Mouse (Mus musculus) retina, embryonic 14.5 days (tissue): ENCODE data around the gene Arid1b.

Experiments used
- DNase-seq: peaks from one replicate; pipeline ENCODE4 v3.0.0-alpha.2; 2015; ENCODE audit warnings: low spot score

Arid1b gene

DNA sequence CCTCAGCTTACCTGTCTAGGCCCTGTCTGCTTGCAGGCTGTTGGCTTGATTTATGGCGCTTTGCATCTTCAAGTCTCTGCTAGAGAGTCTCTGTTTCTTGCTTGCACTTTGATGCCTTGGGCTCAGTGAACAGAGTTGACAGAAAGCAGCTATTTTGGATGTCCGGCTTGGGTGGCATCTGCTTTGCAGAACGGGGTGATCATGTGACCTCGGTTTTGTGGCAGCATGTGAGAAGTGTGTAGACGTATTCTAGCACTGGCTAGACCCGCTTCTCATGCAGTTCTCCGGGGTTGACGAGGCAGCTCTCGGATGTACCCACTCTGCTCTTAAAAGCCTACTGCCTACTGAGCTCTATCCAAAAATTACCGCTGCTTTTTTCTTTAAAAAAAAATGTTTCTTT, 22.9 kb downstream of the Arid1b start:
- no peak for DNase-seq

DNA sequence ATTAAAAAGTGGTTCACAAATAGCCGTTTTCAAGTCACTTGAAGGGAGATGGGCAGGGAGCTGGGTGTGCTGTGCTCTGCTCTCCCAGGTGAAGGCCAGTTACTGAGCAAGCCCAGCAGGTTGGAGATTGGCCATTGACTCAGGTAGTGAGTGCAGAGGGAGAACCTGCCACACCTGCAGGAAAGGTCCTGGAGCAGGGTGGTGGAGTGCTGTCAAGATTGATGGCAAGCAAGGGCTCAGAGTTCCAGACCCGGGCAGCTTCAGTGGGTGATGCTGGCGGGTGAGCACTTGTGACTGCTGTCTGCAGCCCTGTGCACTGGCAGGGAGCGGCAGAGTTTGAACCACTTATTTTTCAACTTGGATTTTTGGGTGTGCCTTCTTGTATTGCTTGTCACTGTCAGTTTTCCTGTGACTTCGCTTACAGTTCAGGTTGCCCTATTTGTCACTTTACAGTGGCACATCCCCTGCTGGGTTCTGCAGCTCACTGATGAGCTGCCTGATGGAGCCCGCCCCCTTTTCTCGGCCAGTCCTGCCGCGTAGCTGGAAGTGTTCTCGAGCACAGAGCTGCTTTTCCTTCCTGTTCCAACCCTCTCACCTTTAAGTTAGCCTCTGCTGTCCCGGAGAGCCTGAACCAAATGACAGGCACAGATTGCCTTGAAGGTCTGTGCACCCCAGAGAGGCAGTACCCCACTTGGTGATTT, 27.3 kb downstream of the Arid1b start:
- no peak for DNase-seq

DNA sequence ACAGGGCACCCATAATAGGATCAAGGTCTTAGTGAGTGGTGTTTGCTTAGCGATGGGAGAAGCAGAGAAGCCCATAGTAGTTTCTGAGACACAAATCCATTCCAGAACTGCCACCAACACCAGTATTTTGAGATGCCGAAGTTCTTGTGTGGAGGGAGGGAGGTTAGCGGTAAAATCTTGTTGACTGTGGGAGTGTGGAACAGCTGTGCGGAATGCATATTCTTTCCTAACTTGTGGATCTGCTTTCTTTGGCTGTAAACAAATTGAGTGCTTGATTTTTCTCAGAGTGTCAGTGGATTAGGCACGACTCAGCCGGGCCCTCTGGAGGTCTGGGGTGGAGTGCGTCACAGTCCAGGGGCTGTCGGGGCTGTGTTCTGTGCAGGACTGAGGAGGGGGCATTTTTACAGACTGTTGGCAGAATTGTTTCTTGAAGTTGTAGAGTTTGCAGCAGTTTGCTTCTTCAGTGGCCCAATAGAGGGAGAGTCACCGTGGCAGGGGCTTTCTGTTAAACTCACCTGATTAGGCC, 27.9 kb downstream of the Arid1b start:
- DNase-seq: no peak

DNA sequence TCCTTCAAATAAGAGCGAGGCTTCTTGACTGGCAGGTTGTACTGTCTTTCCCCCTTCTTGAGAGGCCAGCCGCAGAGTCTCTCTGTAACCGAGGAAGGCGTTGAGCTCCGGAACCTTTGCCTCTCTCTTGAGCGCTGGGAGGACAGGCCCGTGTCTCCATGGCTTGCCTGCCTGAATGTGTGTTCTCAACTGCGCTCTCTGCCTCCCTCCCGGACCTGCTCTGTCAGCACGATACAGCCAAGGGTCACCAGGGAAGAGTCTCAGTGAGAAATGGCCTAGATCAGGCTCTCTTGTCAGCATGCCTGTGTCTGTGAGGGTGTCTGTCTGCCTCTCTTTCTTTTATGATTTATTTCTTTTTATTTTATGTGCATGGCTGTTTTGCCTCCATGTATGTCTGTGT, 29.6 kb downstream of the Arid1b start:
- DNase-seq: no peak

DNA sequence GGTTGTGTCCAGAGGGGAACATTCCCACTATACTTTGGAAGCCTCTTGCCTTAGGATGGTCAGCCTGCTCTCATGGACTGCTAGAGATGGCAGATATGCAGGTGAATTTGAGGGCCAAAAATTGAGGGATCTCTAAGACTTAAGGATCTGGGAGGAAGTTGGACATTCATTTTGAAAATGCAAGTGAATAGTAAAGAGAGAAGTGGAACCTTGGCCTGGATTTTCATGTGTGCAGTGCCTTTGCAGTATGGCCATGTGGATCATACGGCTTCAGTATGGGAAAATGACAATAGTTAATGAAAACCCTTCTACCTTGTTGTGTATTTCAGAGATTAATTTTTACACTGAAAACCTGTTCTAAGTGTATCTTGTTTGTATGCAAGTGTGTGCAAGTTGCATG, 31.3 kb downstream of the Arid1b start:
- DNase-seq: no peak

DNA sequence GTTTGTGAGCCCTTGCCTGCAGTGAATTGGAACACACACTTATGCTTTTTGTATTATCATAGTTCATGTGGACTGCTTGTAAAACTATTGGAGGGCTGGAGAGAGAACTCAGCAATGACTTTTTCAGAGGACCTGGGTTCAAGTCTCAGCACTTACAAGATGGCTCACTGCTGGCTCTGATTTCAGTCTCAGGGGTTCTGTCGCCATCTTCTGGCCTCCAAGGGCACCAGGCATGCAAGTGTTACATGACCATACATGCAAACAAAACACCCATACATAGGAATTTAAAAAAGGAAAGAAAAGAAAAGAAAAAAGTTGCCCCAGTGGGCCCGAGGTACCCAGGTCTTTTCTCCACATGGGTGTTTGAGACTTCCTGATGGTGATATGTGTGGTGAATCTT, 32.4 kb downstream of the Arid1b start:
- DNase-seq: no peak

DNA sequence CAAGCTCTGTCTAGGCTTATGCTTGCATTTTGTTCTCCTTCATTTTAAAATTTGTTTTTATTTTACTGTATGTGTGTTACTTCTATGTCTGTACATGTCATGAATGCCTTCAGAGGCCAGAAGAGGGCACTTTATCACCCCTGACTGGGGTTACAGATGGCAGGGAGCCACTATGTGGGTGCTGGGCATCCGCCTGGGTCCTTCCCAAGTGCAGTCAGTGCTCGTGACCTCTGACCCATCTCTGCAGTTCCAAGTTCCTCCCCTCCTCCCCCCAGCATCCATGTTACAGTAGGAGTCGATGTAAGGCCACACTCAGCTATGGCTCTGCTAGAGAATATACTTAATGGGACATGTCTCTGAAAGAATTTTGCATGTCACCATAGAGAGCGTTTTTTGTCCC, 35.0 kb downstream of the Arid1b start:
- no peak for DNase-seq

DNA sequence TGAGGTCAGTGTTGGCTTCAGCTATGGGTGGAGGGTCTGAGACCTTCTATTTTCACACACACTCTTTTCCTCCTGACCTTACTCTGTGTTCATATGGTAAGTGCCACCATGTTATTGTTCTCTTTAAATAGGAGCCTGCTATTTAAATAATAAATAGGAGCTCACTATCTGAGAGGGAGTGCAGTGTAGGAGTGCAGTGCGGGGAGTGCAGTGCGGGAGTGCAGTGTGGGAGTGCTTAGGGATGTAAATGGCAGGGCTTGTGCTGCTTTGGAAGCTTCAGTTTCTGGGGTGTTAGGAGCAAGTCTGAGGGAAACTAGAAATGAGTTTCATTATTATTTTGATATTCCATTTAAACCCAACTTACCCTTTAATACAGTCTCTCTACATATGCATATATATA, 36.2 kb downstream of the Arid1b start:
- DNase-seq: no peak

DNA sequence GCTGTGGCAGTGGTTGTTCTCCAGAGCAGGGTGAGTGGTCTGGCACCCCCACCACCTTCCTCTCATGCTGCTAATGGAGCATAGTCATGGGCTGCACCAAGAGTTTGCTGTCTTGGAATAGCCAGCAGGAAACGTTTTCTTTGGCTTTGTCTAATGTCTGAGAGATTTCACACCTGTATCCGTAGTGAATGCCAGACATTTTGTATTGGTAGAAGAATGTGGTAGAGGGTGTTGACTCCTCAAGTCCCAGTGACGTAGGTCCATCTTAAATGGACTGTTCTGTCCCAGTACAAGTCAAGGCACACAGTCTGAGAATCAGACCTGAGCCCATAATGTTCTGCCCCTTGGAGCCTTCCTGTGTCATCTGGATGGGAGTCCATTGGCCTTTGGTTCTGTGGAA, 39.2 kb downstream of the Arid1b start:
- no peak for DNase-seq

DNA sequence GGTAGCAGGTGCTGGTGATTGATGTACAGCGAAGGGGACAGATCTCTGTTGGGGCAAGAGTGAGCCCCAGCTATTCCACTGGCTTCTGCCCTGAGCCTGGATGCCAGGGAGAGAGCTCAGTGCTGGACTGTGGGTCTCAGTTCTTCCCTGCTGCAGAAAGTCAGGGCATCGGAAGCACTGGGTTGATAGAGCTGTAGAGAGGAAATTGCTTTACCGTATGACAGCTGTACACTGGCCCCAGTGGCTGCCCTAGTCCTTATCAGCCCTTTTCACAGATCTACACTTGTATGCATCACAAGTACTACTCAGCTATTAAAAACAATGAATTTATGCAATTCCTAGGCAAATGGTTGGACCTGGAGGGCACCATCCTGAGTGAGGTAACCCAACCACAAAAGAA, 40.1 kb downstream of the Arid1b start:
- no peak for DNase-seq

DNA sequence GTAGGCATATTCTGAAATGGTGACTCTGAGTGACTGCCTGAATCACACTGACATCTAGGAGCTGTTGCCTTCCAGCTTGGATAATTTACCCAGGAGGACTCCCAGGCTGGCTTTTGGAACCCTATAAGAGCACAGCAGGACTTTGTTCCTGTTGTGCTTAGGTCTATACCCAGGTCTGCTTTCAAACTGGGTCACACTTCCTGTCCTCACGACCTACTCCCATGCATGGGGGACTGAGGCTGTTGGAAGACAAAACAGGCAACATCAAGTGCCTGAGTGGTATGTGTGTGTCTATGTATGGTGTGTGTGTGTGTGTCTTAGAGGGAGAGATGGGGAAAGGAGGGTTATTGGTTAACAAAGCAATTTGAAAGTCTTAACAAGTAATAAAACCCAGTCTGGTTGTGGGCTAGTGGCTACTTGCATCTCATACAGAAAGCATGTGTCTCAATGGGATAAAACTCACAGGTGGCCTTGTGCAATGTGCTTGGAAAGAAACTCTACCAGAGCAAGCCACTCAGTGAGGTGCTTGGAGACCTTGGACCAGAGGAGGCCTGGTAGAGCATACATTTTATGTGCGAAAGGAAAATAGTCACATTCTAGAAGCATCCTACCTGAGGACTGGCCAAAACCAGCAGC, 42.2 kb downstream of the Arid1b start:
- DNase-seq: no peak

DNA sequence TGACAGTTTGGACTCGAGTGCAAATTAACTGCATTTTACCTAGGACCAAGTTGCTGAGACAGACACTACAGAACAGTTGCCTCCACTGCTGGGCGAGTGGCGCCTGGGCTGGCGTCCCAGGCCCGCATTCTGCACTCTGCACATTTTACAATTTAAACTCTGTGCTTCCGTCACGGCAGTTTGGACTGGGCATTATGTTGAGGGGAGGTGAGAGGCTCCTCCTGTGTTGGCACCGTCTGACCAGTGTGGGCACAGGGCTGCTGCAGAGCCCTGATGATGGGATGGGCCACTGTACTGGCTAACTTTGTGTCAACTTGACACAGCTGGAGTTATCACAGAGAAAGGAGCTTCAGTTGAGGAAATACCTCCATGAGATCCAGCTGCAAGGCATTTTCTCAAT, 43.1 kb downstream of the Arid1b start:
- no peak for DNase-seq

DNA sequence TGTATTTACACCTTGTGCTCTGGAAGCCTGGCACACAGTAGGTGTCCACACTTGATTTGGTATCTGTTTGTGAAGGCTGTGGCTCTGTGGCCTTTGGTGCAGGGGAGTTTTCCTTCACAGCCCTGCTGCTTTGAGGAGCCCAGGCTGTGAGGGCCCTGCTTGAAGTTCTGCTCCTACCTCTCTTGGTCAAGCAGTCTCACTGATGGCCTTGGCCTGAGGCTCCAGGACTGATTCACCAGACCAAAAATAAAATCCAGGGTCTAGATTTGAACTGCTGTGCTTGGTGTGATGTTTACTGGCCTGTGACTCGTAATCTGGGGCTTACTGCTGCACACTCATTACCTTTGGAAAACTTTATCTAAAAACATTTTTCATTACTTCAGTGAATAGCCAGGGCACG, 45.7 kb downstream of the Arid1b start:
- DNase-seq: no peak

DNA sequence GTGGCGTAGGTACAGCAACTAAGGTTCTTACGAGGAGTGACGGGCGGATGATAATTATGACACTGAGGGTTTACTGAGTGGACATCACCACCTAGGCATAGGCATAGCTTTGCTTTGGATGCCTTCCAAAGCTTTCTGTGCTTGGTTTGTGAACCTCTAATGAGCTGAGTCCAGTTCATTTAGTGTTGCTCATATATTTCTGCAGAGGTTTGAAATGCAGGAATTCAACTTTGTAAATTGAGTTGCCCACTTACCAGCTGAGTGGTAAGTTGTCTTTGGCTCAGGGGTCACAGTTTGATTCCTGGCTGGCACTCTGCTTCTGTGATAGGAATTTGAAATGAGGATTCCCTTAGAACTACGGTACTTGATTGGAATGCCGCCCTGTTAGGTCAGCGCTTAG, 49.7 kb downstream of the Arid1b start:
- no peak for DNase-seq

DNA sequence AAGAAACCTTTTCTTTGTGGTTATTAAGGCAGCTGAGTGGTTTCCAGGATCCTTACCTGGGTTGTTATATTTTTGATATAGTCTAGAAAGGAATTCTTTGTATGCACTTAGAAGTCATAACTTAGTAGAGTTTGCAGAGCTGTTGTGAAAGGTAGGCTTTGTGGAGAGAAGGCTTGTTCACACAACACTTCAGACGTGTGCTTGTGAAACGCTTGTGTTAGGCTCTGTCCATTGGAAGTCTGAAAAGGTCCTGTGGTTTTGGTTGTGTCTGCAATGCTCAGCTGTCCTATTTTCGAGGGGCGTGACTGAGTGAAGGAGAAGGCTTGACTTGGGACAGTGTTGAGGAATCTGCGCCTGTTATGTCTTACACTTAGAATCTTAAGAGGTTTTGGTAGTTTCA, 51.5 kb downstream of the Arid1b start:
- no peak for DNase-seq

DNA sequence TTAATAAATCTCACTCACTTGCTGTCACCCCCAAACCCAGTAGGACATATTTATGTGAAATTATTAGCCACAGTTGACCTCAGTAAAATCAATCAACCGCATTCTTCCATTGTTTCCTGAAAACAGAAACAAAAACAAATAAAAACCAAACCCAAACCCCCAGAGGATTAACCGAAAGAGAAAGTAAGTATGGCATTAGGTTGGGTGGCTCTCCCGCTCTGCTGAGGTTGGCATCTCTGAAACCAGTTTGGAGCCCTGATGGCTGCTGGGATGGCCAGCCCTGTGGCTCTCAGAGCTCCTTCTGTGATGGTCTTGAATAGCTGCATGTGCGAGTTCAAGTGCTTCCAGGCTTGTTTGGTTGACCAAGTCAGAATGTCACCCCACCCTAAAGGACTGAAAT, 53.2 kb downstream of the Arid1b start:
- DNase-seq: no peak

DNA sequence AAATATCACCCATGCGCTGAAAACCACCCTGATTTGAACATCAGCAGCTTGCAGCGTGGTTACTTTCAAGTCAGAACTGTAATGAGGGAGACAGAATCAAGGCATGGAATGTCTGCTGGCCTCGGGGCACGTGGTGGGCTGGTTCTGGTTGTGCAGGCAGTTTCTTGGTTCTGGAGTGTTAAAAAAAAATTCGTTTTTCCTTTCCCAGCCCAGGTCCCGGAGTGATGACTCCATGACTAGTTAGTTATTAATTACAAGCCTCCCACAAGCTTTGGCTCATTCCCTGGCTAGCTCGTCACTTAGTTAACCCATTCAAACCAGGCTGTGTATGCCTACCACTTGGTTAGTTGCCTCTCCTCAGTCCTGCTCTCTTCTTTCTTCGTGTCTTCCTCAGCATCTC, 56.1 kb downstream of the Arid1b start:
- no peak for DNase-seq

DNA sequence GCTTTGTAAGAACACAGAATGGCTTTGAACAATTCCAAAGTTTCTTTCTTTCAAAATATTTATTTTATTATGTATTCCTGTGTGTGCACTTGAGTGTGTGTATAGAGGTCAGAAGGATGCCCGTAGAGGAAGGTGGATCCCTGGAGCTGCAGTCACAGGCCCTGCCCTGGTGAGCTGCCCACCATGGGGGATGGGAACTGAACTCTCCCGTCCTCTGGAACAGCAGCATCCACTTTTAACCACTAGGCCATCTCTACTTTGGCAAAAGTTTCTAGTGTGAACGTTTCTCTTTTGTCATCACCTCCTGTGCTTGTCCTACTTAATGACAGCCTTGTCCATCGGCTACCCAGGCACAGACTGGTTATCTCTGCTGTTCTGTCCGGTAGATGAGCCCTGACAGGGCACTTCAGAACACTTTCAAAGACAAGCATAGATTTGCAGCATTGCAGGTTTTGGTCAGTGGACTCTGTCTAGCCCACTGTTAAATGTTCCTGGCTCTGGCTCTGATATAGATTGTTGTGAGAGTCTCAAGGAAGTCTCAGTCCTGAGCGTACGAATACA, 56.9 kb downstream of the Arid1b start:
- DNase-seq: no peak

DNA sequence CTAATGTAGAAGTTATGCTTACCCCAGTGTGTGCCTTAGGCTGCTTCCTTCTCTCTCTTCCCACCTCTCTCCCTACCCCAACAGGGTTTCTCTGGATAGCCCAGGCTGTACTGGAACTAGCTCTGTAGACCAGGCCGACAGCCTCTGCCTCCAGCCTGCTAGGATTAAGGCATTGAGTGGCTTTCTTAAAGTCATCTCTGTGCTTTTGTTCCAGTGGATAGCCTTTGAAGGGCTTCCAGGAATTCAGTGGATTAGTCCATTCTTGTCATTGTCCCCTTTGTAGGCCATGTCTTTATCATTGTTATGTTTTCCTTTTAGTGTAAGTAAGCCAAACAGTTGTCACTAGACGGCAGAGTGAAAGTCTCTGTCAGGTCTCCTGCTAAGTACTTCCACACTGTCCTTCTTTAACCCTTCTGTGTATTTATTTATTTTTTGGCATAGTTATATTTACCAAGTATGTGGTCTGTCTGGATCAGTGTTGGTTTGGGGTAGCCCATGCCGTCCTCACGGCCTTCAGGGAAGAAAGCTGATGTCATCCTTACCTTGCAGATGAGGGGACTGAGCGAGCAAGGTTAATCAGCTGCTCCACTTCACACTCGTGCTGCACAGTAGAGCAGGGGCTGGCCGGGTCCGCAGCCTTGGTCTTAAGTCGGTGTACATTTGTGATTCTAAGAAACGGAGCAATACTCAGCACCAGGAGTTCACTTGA, 58.1 kb downstream of the Arid1b start:
- DNase-seq: no peak

DNA sequence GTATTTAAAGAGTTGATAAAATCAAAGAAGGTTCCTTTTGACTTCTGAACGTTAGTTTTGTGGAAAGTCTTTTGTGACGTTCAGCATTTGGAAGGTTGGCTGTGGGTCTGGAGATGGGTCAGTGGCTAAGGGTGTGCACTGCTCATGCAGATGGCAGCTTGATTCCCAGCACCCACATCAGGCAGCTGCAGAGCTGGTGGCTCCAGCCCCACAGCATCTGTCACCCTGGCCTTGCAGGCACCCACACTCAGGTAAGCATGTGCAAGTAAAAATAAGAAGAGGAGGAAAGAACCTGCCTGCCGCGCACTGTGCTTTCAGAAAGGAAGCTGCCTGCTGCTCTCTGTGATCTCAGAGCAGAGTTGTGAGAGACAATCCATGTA, 58.7 kb downstream of the Arid1b start:
- no peak for DNase-seq

DNA sequence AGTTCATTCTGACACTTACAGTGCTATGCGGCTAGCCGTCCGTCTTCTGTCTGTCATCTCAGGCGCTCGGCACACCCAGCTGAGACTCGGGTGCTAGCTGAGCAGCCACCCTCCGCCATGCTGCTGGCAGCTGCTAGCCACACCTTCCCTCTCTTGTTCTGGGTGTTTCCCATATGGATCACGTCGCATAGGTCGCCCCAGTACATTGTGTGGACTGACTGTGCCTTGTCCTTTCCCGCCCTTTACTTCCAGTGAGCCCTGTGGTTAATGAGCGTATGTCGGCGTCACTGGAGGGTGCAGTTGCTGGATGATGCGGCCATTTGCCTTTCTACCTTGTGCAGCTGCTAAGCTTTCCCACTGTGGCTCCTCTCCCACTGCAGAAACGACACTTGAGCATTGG, 59.1 kb downstream of the Arid1b start:
- DNase-seq: no peak

DNA sequence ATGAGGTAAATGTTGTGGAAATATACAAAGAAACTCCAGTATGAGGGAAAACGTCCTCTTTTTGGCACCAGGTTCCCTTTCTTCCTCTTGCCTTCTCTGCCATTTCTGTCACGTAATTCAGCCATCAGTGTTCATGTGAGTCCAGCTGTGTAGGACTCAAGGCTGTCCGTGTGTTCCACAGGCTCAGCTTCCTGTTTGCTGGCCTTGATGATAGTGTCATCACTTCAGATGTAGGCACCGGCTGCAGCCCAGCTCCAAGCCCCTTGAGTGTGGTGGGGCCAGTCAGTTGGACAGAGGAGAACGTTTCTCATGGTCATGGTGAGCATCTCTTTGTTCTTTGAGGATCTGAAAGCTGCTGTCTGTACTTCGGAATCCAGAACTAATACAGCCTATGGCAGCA, 61.3 kb downstream of the Arid1b start:
- DNase-seq: no peak

DNA sequence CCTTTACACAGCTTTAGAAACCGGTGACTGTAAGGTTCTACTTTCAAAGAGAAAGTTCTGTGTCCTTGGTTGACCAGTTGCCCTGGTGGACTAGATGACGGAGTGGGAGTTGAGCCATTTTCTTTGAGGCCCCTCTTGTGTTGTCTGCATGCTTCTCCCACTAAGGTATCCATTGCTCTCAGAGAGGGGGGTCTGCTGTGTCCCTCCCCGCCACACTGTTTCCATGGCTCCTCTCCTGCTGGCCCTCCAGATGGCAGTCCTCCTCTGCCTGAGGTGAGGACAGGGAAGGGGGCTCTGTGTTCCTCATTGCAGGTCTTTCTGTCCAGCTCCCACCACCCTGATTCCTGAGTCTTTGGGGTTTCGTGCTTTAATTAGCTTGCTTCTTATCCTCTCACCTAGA, 62.5 kb downstream of the Arid1b start:
- DNase-seq: peak; percentile 14
